Mouse (Mus musculus): ENCODE data around the gene Rsph1.

DNA sequence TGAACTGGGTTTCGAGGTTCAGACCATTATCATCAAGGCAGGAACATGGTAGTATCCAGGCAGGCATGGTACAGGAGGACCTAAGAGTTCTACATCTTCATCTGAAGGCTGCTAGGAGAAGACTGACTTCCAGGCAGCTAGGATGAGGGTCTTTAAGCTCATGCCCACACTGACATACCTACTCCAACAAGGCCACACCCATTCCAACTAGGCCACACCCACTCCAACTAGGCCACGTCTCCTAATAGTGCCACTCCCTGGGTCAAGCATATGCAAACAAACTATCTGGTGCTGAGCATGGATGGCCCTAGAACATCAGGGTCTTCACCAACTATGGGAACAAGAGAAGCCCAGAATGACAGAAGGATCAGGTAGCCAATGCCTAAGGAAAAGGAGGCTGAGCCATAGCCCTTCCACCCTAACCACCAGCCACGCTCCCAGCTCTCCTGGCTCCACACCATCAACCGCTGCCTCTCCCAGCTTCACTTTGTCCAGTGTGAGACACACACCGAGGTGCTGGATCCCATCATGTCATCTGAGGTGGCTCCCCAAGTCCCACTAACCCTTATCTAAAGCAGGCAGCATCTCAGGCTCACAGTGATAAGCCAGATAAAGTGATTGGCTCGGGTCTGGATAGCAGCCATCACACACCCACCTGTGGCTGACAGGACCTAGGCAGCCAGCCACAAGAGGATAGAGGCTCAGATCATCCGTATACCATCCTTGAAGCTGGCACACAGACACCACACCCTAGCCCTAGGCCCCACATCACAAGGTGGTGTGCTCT, 38.8 kb downstream of the Rsph1 start:
- TF ChIP-seq POLR2A (IDR thresholded peaks at IDR 0.05; ENCODE audit: borderline replicate concordance, control insufficient read depth, low read depth, low read length) = no peak
- TF ChIP-seq CTCF (IDR thresholded peaks at IDR 0.05; ENCODE audit: control insufficient read depth, insufficient read depth, low read length) = no peak
